Mouse (Mus musculus): Measurements from ENCODE around the gene Gm49387. TPM values are rescaled to one million over a fixed set of nuclear protein-coding genes. Genes with fewer than 3 reads are reported as not detected.

Gene Gm49387
- total RNA-seq, 1 experiment = not detected

DNA sequence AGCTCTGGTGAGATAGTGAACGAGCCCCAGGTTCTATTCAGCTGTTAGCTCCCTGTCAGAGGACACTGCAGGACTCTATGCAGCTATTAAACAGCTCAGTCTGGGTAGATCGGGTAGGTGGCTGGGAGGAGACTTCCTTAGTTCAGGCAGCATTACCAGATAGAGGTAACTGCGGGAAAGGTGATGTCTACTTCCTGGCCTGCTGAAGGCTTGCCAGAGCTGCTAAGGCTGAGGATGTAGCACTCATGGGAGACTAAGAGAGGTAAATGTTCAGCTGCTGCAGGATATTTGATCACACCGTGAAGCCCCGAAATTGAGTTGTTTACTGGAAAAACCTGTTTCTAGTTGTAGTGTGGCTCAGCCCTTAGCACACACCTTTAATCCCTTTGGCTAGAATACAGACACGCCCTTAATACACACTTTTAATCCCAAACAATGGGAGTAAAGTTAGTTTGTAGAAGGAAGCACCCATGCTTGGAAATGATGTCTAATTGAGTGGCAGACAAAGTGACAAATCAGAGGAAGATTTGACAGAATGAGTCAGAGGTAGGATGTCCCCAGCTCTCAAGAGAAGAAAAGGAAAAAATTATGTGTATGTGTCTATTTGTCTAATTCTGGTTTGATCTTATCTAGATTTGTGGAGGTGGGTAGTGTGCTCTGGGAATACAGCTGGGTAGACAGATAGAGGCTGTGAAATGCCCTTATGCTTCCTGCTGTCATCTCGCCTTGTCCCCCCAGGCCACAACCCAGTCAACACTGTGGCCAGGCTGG, 115.5 kb downstream of the Gm49387 start:
- H3K9me3 ChIP-seq (ENCODE audit: control insufficient read depth, insufficient read depth, low read depth, low read length) = no peaks in the 10 kb centered on the region
- H3K9ac ChIP-seq (ENCODE audit: insufficient read depth, low read depth, low read length, poor library complexity, severe bottlenecking) = no peak overlapping the region
- in situ Hi-C loops (cut with MboI; ENCODE audit: low sequenced_read_pairs in 2 of 2, unreplicated experiment in 2 of 2) = no loop called here
- H3K36me3 ChIP-seq (ENCODE audit: control insufficient read depth, insufficient read depth, low read length, poor library complexity, severe bottlenecking) = no peaks in the 10 kb centered on the region
- peaks cover 2 to 10% of the 10 kb centered on the region in 2 experiments; a peak in 2 of 4 replicates for H3K4me1 ChIP-seq (ENCODE audit: control insufficient read depth in 2 of 2, insufficient read depth in 2 of 2, low read length in 2 of 2, poor library complexity in 1 of 2)
- DNase-seq (ENCODE audit: low read depth, low spot score) = no peak
- H3K4me3 ChIP-seq (ENCODE audit: insufficient read depth in 1 of 2, low read depth in 1 of 2, low read length in 2 of 2, poor library complexity in 1 of 2, severe bottlenecking in 1 of 2) = no peak overlapping the region
- TF ChIP-seq ZC3H11A (IDR thresholded peaks at IDR 0.05; ENCODE audit: borderline replicate concordance, low read depth, low read length) = no peak
- TF ChIP-seq ZNF384 (IDR thresholded peaks at IDR 0.05; ENCODE audit: low read depth, low read length) = no peak
- TF ChIP-seq HCFC1 (IDR thresholded peaks at IDR 0.05; ENCODE audit: borderline replicate concordance, insufficient read depth, low read length) = no peak
- no peak overlapping the region; the same call in 1 of the 2 replicates for H3K27ac ChIP-seq (ENCODE audit: insufficient read depth, low read depth, low read length, poor library complexity, severe bottlenecking)

DNA sequence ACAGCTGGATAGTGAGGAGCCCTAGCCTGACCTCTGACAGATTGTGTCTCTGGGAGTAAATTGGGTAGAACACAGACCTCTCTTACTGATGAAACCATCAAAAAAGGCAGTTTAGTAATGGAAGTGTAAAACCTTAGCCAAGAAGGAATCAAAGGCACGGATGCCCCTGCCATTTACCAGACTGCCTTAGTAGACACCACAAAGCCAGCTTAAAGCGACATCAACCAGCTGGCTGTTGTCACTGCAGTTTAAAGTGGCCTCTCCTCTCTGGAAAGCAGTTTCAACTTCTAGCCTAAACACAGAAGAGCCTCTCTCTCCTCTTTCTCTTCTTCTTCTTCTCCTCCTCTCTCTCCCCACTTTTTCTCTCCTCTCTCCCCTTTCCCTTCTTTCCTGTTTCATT, 119.4 kb downstream of the Gm49387 start:
- H3K4me3 ChIP-seq (ENCODE audit: insufficient read depth in 1 of 2, low read depth in 1 of 2, low read length in 2 of 2, poor library complexity in 1 of 2, severe bottlenecking in 1 of 2) = no peak overlapping the region
- no peak overlapping the region for H3K9ac ChIP-seq (ENCODE audit: insufficient read depth, low read depth, low read length, poor library complexity, severe bottlenecking)
- no peak for TF ChIP-seq HCFC1 (IDR thresholded peaks at IDR 0.05; ENCODE audit: borderline replicate concordance, insufficient read depth, low read length)
- TF ChIP-seq CHD2 (IDR thresholded peaks at IDR 0.05; ENCODE audit: low read depth, low read length) = no peak
- TF ChIP-seq ZC3H11A (IDR thresholded peaks at IDR 0.05; ENCODE audit: borderline replicate concordance, low read depth, low read length) = no peak
- no peak for TF ChIP-seq ZNF384 (IDR thresholded peaks at IDR 0.05; ENCODE audit: low read depth, low read length)
- TF ChIP-seq MAFK (IDR thresholded peaks at IDR 0.05; ENCODE audit: insufficient read depth, low read depth, low read length) = no peak
- H3K4me1 ChIP-seq (ENCODE audit: control insufficient read depth in 2 of 2, insufficient read depth in 2 of 2, low read length in 2 of 2, poor library complexity in 1 of 2) = peaks cover 2 to 9% of the 10 kb centered on the region in 2 experiments; a peak in 2 of 4 replicates
- no peaks in the 10 kb centered on the region for H3K36me3 ChIP-seq (ENCODE audit: control insufficient read depth, insufficient read depth, low read length, poor library complexity, severe bottlenecking)
- DNase-seq (ENCODE audit: low read depth, low spot score) = no peak
- H3K9me3 ChIP-seq (ENCODE audit: control insufficient read depth, insufficient read depth, low read depth, low read length) = no peaks in the 10 kb centered on the region
- in situ Hi-C loops (cut with MboI; ENCODE audit: low sequenced_read_pairs in 2 of 2, unreplicated experiment in 2 of 2) = no loop called here
- no peak overlapping the region for H3K27ac ChIP-seq (ENCODE audit: insufficient read depth, low read depth, low read length, poor library complexity, severe bottlenecking)

DNA sequence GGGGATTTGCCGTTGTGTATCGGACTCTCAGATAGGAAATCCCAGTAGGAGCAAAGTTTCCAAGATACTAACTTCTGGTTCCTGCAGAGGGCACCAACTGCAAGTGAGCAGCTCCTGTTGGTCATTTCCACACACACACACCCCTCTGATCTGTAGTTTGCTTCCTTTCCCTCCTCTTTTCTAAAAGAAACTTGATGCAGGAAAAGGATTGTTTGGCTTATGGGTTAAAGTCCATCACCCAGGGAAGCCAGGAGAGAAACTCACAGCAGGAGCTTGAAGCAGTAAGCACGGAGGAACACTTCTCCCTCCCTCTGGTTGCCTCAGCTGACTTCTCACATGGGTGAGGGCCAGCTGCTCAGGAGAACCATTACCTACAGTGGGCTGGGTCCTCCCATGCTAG, 121.5 kb downstream of the Gm49387 start:
- no peak for TF ChIP-seq ZNF384 (IDR thresholded peaks at IDR 0.05; ENCODE audit: low read depth, low read length)
- TF ChIP-seq HCFC1 (IDR thresholded peaks at IDR 0.05; ENCODE audit: borderline replicate concordance, insufficient read depth, low read length) = no peak
- no peak for TF ChIP-seq MAFK (IDR thresholded peaks at IDR 0.05; ENCODE audit: insufficient read depth, low read depth, low read length)
- no peak for TF ChIP-seq CHD2 (IDR thresholded peaks at IDR 0.05; ENCODE audit: low read depth, low read length)
- TF ChIP-seq ZC3H11A (IDR thresholded peaks at IDR 0.05; ENCODE audit: borderline replicate concordance, low read depth, low read length) = no peak
- Histone ChIP-seq H3K36me3 (ENCODE audit: control insufficient read depth, insufficient read depth, low read length, poor library complexity, severe bottlenecking) (no peaks in the 10 kb centered on the region), H3K9me3 (ENCODE audit: control insufficient read depth, insufficient read depth, low read depth, low read length) (no peaks in the 10 kb centered on the region), H3K9ac (ENCODE audit: insufficient read depth, low read depth, low read length, poor library complexity, severe bottlenecking) (no peak overlapping the region), H3K27ac (ENCODE audit: insufficient read depth, low read depth, low read length, poor library complexity, severe bottlenecking) (no peak overlapping the region), H3K4me3 (ENCODE audit: insufficient read depth in 1 of 2, low read depth in 1 of 2, low read length in 2 of 2, poor library complexity in 1 of 2, severe bottlenecking in 1 of 2) (no peak overlapping the region), H3K4me1 (ENCODE audit: control insufficient read depth in 2 of 2, insufficient read depth in 2 of 2, low read length in 2 of 2, poor library complexity in 1 of 2) (peaks cover 2 to 9% of the 10 kb centered on the region in 2 experiments; a peak in 2 of 4 replicates)
- in situ Hi-C loops (cut with MboI; ENCODE audit: low sequenced_read_pairs in 2 of 2, unreplicated experiment in 2 of 2) = no loop called here
- DNase-seq (ENCODE audit: low read depth, low spot score) = no peak

DNA sequence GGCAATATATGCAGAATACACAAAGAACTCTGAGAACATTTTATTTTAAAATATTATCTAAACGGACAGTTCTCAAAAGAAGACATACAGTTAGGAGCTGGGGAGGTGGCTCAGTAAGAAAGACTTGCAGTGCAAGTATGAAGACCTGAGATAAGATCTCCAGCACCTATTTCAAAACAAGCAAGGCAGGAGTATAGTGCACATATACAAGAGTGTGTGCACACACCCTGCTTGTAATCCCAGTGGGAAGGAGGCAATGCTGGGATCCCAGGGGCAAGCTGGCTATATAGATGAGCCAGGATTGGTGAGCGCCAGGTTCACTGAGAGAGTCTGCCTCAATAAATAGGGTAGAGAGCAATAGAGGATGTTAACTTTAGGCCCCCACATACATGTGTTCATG, 124.8 kb downstream of the Gm49387 start:
- H3K27ac ChIP-seq (ENCODE audit: insufficient read depth, low read depth, low read length, poor library complexity, severe bottlenecking) = no peak overlapping the region
- H3K4me1 ChIP-seq (ENCODE audit: control insufficient read depth in 2 of 2, insufficient read depth in 2 of 2, low read length in 2 of 2, poor library complexity in 1 of 2) = peaks cover 2 to 9% of the 10 kb centered on the region in 2 experiments; a peak in 2 of 4 replicates
- TF ChIP-seq ZNF384 (IDR thresholded peaks at IDR 0.05; ENCODE audit: low read depth, low read length) (no peak), CHD2 (IDR thresholded peaks at IDR 0.05; ENCODE audit: low read depth, low read length) (no peak), HCFC1 (IDR thresholded peaks at IDR 0.05; ENCODE audit: borderline replicate concordance, insufficient read depth, low read length) (no peak), ZC3H11A (IDR thresholded peaks at IDR 0.05; ENCODE audit: borderline replicate concordance, low read depth, low read length) (no peak), MAFK (IDR thresholded peaks at IDR 0.05; ENCODE audit: insufficient read depth, low read depth, low read length) (no peak)
- no peak for DNase-seq (ENCODE audit: low read depth, low spot score)
- no peak overlapping the region for H3K4me3 ChIP-seq (ENCODE audit: insufficient read depth in 1 of 2, low read depth in 1 of 2, low read length in 2 of 2, poor library complexity in 1 of 2, severe bottlenecking in 1 of 2)
- H3K36me3 ChIP-seq (ENCODE audit: control insufficient read depth, insufficient read depth, low read length, poor library complexity, severe bottlenecking) = no peaks in the 10 kb centered on the region
- in situ Hi-C loops (cut with MboI; ENCODE audit: low sequenced_read_pairs in 2 of 2, unreplicated experiment in 2 of 2) = no loop called here
- H3K9me3 ChIP-seq (ENCODE audit: control insufficient read depth, insufficient read depth, low read depth, low read length) = no peaks in the 10 kb centered on the region
- no peak overlapping the region for H3K9ac ChIP-seq (ENCODE audit: insufficient read depth, low read depth, low read length, poor library complexity, severe bottlenecking)
